Mouse (Mus musculus): ENCODE results near the gene Taf5l.

DNA sequence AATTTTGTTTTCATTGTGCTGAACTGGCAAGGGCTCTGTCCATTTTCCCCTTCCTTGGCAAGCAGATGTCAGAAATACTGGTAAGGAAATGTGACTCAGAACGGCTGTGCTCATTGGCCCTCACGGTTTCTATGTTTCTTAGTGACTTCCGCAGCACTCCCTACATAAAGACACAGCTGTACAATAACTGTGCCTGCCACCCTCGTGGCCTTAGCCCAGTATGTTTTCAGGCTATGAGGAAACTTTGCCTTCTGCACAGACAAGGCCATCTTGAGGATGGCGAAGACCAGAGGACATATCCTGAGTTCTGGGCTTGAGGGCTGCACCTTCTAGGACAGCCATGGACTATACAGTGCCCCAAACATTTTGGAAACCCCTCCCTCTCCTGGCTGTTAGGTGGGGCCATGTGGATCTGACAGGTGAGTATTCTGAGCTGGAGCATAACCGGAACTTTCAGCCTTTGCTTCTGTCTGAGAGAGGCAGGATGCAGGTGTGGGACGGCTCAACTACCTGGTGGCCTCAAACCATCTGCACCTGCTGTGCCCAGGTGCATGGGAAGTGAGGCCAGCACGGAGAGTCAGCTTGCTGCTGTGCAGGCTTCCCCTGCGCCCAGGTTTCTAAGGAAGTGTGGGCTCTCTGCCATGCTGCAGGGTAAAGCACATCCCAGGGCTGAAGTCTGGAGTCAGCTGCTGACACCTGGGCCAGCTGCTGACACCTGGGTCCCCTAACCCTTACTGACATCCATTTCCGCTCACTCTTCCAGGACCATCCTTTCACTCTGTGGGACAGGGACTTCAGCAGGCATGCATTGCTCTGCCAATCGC is 35.8 kb upstream of the Taf5l start:
- TF ChIP-seq POLR2A (IDR thresholded peaks at IDR 0.05; ENCODE audit: control insufficient read depth, low read depth, low read length) (no peak), CTCF (IDR thresholded peaks at IDR 0.05; ENCODE audit: control insufficient read depth, insufficient read depth, insufficient replicate concordance, low read depth, low read length) (no peak)

Measured in testis, adult 2 months (tissue).